Mouse (Mus musculus) heart, adult 18-20 months (tissue): ENCODE measurements around the gene Hist1h2bk. TPM values are rescaled to one million over a fixed set of nuclear protein-coding genes. Genes with fewer than 3 reads are reported as not detected.

Source experiments
- DNase-seq, 2 experiments: peaks; one replicate each; pipeline ENCODE4 v3.0.0; 2021 to 2022; ENCODE audit warnings: mixed read lengths in 1 of 2
- total RNA-seq, 2 experiments: library from RNA; stranded (reverse); gene quantifications; 2 replicates each; pipeline ENCODE4 v1.2.3; 2021

Hist1h2bk gene
- total RNA-seq, 2 experiments from 2014 or later = 15.2 to 16.5 TPM

- DNase-seq = peak in 1 of 2 experiments; percentile 51
Observed at GRCm38 (mm10) chr13:22014411-22014845, 21.2 kb upstream of the Hist1h2bk start.

GRCm38 (mm10) chr13:22015479-22016450, 19.9 kb upstream of the Hist1h2bk start:
- DNase-seq = peak; percentile 77 to 89

- DNase-seq = peak; percentile 36 to 54
Observed at GRCm38 (mm10) chr13:22019934-22020835, 15.5 kb upstream of the Hist1h2bk start.

- DNase-seq = peak; percentile 83 to 93
Observed at GRCm38 (mm10) chr13:22020901-22021339, 14.8 kb upstream of the Hist1h2bk start.

GRCm38 (mm10) chr13:22021581-22021980, 14.1 kb upstream of the Hist1h2bk start:
- peak in 1 of 2 experiments; percentile 53 for DNase-seq

GRCm38 (mm10) chr13:22022241-22022640, 13.4 kb upstream of the Hist1h2bk start:
- peak; percentile 89 to 96 for DNase-seq

GRCm38 (mm10) chr13:22026058-22027031, 9.3 kb upstream of the Hist1h2bk start:
- DNase-seq = peak; percentile 83 to 95

- DNase-seq = peak; percentile 95 to 98
Observed at GRCm38 (mm10) chr13:22028673-22029460, 6.8 kb upstream of the Hist1h2bk start.

- no peak for DNase-seq
Observed at GRCm38 (mm10) chr13:22029928-22030327, 5.7 kb upstream of the Hist1h2bk start.

- DNase-seq = peak in 1 of 2 experiments; percentile 58
Observed at GRCm38 (mm10) chr13:22030493-22030892, 5.2 kb upstream of the Hist1h2bk start.

- no peak for DNase-seq
Observed at GRCm38 (mm10) chr13:22033741-22034442, 1.8 kb upstream of the Hist1h2bk start.

- DNase-seq = no peak
Observed at GRCm38 (mm10) chr13:22034443-22035266, 1.0 kb upstream of the Hist1h2bk start.

GRCm38 (mm10) chr13:22036149-22036956, 683 bp downstream of the Hist1h2bk start:
- DNase-seq = no peak

GRCm38 (mm10) chr13:22036986-22037385, 1.3 kb downstream of the Hist1h2bk start:
- no peak for DNase-seq

- no peak for DNase-seq
Observed at GRCm38 (mm10) chr13:22037415-22037814, 1.7 kb downstream of the Hist1h2bk start.

GRCm38 (mm10) chr13:22039364-22039763, 3.7 kb downstream of the Hist1h2bk start:
- DNase-seq = no peak

GRCm38 (mm10) chr13:22039951-22040463, 4.3 kb downstream of the Hist1h2bk start:
- no peak for DNase-seq
